Mouse (Mus musculus) macrophage (primary cell): Measurements from ENCODE around the gene Cmtr1. TPM values are rescaled to one million over a fixed set of nuclear protein-coding genes. Genes with fewer than 3 reads are reported as not detected.

Source experiments
- H3K27ac ChIP-seq: fragments of 350-480 bp; formaldehyde crosslinking; 2 replicates; pipeline ENCODE4 v1.9.0; 2021
- H3K36me3 ChIP-seq: fragments of 350-480 bp; formaldehyde crosslinking; 2 replicates; pipeline ENCODE4 v1.9.0; 2021; ENCODE audit errors: inconsistent target
- H3K4me3 ChIP-seq: fragments of 350-480 bp; formaldehyde crosslinking; 2 replicates; pipeline ENCODE4 v1.9.0; 2021; ENCODE audit errors: inconsistent target
- H3K79me2 ChIP-seq: fragments of 350-480 bp; formaldehyde crosslinking; 2 replicates; pipeline ENCODE4 v1.9.0; 2021; ENCODE audit errors: inconsistent target
- WGBS: methylation state at CpG from one replicate; pipeline ENCODE4 v1.1.7; 2026; ENCODE audit warnings: inconsistent platforms; ENCODE audit not compliant: missing documents; 5-methylcytosine and 5-hydroxymethylcytosine counted together
- polyA plus RNA-seq: library from polyadenylated mRNA; stranded (reverse); fragments of 250-400 nt; gene quantifications from 3 replicates; pipeline ENCODE4 v1.2.4, GENCODE M21; 2018; ENCODE audit warnings: inconsistent platforms

The Cmtr1 gene
- polyA plus RNA-seq, 1 experiment from 2014 or later: 37.1 TPM

- Histone ChIP-seq H3K36me3 (peaks cover 99% of the 10 kb centered on the region), H3K27ac (no peak overlapping the region), H3K79me2 (no peaks in the 10 kb centered on the region), H3K4me3 (no peak overlapping the region)
- WGBS: 43% methylated on average over 2 of the region's 2 CpGs
Measured at GRCm38 (mm10) chr17:29680921-29681320, 20.5 kb downstream of the Cmtr1 start.

- Histone ChIP-seq H3K4me3 (no peak overlapping the region), H3K36me3 (peaks cover 99% of the 10 kb centered on the region), H3K27ac (no peak overlapping the region), H3K79me2 (no peaks in the 10 kb centered on the region)
- 99% methylated on average over 9 of the region's 9 CpGs for WGBS
Measured at GRCm38 (mm10) chr17:29681669-29682068, 21.3 kb downstream of the Cmtr1 start.

- no peaks in the 10 kb centered on the region for H3K79me2 ChIP-seq
- H3K27ac ChIP-seq: no peak overlapping the region
- H3K4me3 ChIP-seq: no peak overlapping the region
- WGBS: 96% methylated on average over 7 of the region's 7 CpGs
- peaks cover 99% of the 10 kb centered on the region for H3K36me3 ChIP-seq
Measured at GRCm38 (mm10) chr17:29682261-29682660, 21.9 kb downstream of the Cmtr1 start.

- H3K27ac ChIP-seq: no peak overlapping the region
- WGBS: 96% methylated on average over 2 of the region's 2 CpGs
- no peak overlapping the region for H3K4me3 ChIP-seq
- peaks cover 99% of the 10 kb centered on the region for H3K36me3 ChIP-seq
- no peaks in the 10 kb centered on the region for H3K79me2 ChIP-seq
Measured at GRCm38 (mm10) chr17:29683127-29683526, 22.7 kb downstream of the Cmtr1 start.

GRCm38 (mm10) chr17:29684275-29684674, 23.9 kb downstream of the Cmtr1 start:
- Histone ChIP-seq H3K79me2 (no peaks in the 10 kb centered on the region), H3K36me3 (peaks cover 96% of the 10 kb centered on the region), H3K27ac (no peak overlapping the region), H3K4me3 (no peak overlapping the region)
- whole genome bisulfite sequencing: 98% methylated on average over 4 of the region's 4 CpGs

- Histone ChIP-seq H3K79me2 (no peaks in the 10 kb centered on the region), H3K4me3 (no peak overlapping the region), H3K27ac (no peak overlapping the region), H3K36me3 (peaks cover 96% of the 10 kb centered on the region)
- WGBS: 90% methylated on average over 5 of the region's 5 CpGs
Measured at GRCm38 (mm10) chr17:29686771-29687170, 26.4 kb downstream of the Cmtr1 start.

- no peak overlapping the region for H3K27ac ChIP-seq
- H3K36me3 ChIP-seq: peaks cover 93% of the 10 kb centered on the region
- H3K79me2 ChIP-seq: no peaks in the 10 kb centered on the region
- WGBS: 93% methylated on average over 6 of the region's 6 CpGs
- no peak overlapping the region for H3K4me3 ChIP-seq
Measured at GRCm38 (mm10) chr17:29687373-29687772, 27.0 kb downstream of the Cmtr1 start.

- Histone ChIP-seq H3K4me3 (no peak overlapping the region), H3K27ac (no peak overlapping the region), H3K79me2 (no peaks in the 10 kb centered on the region), H3K36me3 (peaks cover 93% of the 10 kb centered on the region)
- WGBS: 98% methylated on average over 10 of the region's 10 CpGs
Measured at GRCm38 (mm10) chr17:29688610-29689009, 28.2 kb downstream of the Cmtr1 start.

- Histone ChIP-seq H3K79me2 (no peaks in the 10 kb centered on the region), H3K4me3 (no peak overlapping the region), H3K36me3 (peaks cover 93% of the 10 kb centered on the region), H3K27ac (no peak overlapping the region)
- WGBS: 88% methylated on average over 6 of the region's 6 CpGs
Measured at GRCm38 (mm10) chr17:29690257-29690656, 29.9 kb downstream of the Cmtr1 start.

GRCm38 (mm10) chr17:29692827-29693226, 32.4 kb downstream of the Cmtr1 start:
- Histone ChIP-seq H3K36me3 (peaks cover 92% of the 10 kb centered on the region), H3K4me3 (no peak overlapping the region), H3K79me2 (no peaks in the 10 kb centered on the region), H3K27ac (no peak overlapping the region)
- WGBS: 100% methylated on average over 2 of the region's 2 CpGs

- 68% methylated on average over 2 of the region's 2 CpGs for WGBS
- peaks cover 92% of the 10 kb centered on the region for H3K36me3 ChIP-seq
- no peaks in the 10 kb centered on the region for H3K79me2 ChIP-seq
- H3K4me3 ChIP-seq: no peak overlapping the region
- no peak overlapping the region for H3K27ac ChIP-seq
Measured at GRCm38 (mm10) chr17:29693571-29693970, 33.2 kb downstream of the Cmtr1 start.

- Histone ChIP-seq H3K36me3 (peaks cover 96% of the 10 kb centered on the region), H3K4me3 (no peak overlapping the region), H3K27ac (no peak overlapping the region), H3K79me2 (no peaks in the 10 kb centered on the region)
- 97% methylated on average over 4 of the region's 4 CpGs for WGBS
Measured at GRCm38 (mm10) chr17:29694516-29694915, 34.1 kb downstream of the Cmtr1 start.

- no peak overlapping the region for H3K27ac ChIP-seq
Measured at GRCm38 (mm10) chr17:29696940-29697339, 36.5 kb downstream of the Cmtr1 start.

GRCm38 (mm10) chr17:29698421-29698820, 38.0 kb downstream of the Cmtr1 start:
- no peak overlapping the region for H3K27ac ChIP-seq
- 95% methylated on average over 6 of the region's 6 CpGs for WGBS
- peaks cover 96% of the 10 kb centered on the region for H3K36me3 ChIP-seq
- H3K4me3 ChIP-seq: no peak overlapping the region
- H3K79me2 ChIP-seq: no peaks in the 10 kb centered on the region

More at GRCm38 (mm10) chr17:29696940-29697339, 36.5 kb downstream of the Cmtr1 start:
- H3K79me2 ChIP-seq: no peaks in the 10 kb centered on the region
- no peak overlapping the region for H3K4me3 ChIP-seq
- WGBS: 99% methylated on average over 8 of the region's 8 CpGs
- H3K36me3 ChIP-seq: peaks cover 96% of the 10 kb centered on the region

GRCm38 (mm10) chr17:29700573-29700972, 40.2 kb downstream of the Cmtr1 start:
- no peak overlapping the region for H3K27ac ChIP-seq
- 99% methylated on average over 7 of the region's 7 CpGs for WGBS
- H3K4me3 ChIP-seq: no peak overlapping the region
- peaks cover 90% of the 10 kb centered on the region for H3K36me3 ChIP-seq
- no peaks in the 10 kb centered on the region for H3K79me2 ChIP-seq
